Mouse (Mus musculus): ENCODE data around the gene Fabp3. TPM values are rescaled to one million over a fixed set of nuclear protein-coding genes. Genes with fewer than 3 reads are reported as not detected.

The Fabp3 gene
- total RNA-seq (2021) = 100 to 1,000 TPM; 198 to 207 TPM
- long read RNA-seq, experiment 1, transcript Fabp3-201 (4 exons, 823 nt) = major isoform, 215 of 222 reads
- long read RNA-seq, experiment 1, partial matches to known transcripts = 7 of 222 reads
- long read RNA-seq, experiment 1, other reads (novel, unspliced or antisense) = 0 of 222 reads
- long read RNA-seq, experiment 2, transcript Fabp3-201 (4 exons, 823 nt) = major isoform, 148 of 151 reads
- long read RNA-seq, experiment 2, partial matches to known transcripts = 3 of 151 reads
- long read RNA-seq, experiment 2, other reads (novel, unspliced or antisense) = 0 of 151 reads

GRCm38 (mm10) chr4:130308231-130309081 lies at the start of gene Fabp3, which contains the start of gene Gm10570:
Gene Fabp3, plus strand, starts transcription at chr4:130308595.
Gene Gm10570, minus strand, starts transcription at chr4:130308674.
- DNase-seq (ENCODE audit: low spot score in 2 of 2) = peak; percentile 78 to 79
- intact Hi-C loops (cut with DNase I) = no loop called here

- intact Hi-C loops (cut with DNase I) = no loop called here
- no peak for DNase-seq (ENCODE audit: low spot score in 2 of 2)
Observed at GRCm38 (mm10) chr4:130260406-130260805, 48.0 kb upstream of the Fabp3 start.

GRCm38 (mm10) chr4:130264131-130264530 lies 44.3 kb upstream of the Fabp3 start:
- intact Hi-C loops (cut with DNase I) = no loop called here
- no peak for DNase-seq (ENCODE audit: low spot score in 2 of 2)

GRCm38 (mm10) chr4:130264698-130265349 lies 43.6 kb upstream of the Fabp3 start:
- DNase-seq (ENCODE audit: low spot score in 2 of 2) = peak; percentile 52 to 67
- intact Hi-C loops (cut with DNase I) = no loop called here

- no peak for DNase-seq (ENCODE audit: low spot score in 2 of 2)
- intact Hi-C loops (cut with DNase I) = no loop called here
Observed at GRCm38 (mm10) chr4:130266601-130267000, 41.8 kb upstream of the Fabp3 start.

- intact Hi-C loops (cut with DNase I) = no loop called here
Observed at GRCm38 (mm10) chr4:130267069-130267468, 41.3 kb upstream of the Fabp3 start.

GRCm38 (mm10) chr4:130268736-130269135 lies 39.7 kb upstream of the Fabp3 start:
- DNase-seq (ENCODE audit: low spot score in 2 of 2) = no peak
- intact Hi-C loops (cut with DNase I) = no loop called here

More at GRCm38 (mm10) chr4:130267069-130267468, 41.3 kb upstream of the Fabp3 start:
- no peak for DNase-seq (ENCODE audit: low spot score in 2 of 2)

GRCm38 (mm10) chr4:130270089-130270488 lies 38.3 kb upstream of the Fabp3 start:
- intact Hi-C loops (cut with DNase I) = no loop called here
- DNase-seq (ENCODE audit: low spot score in 2 of 2) = peak; percentile 65 to 83

- DNase-seq (ENCODE audit: low spot score in 2 of 2) = peak in 1 of 2 experiments; percentile 39
- intact Hi-C loops (cut with DNase I) = no loop called here
Observed at GRCm38 (mm10) chr4:130270611-130271347, 37.6 kb upstream of the Fabp3 start.

GRCm38 (mm10) chr4:130273698-130274345 lies 34.6 kb upstream of the Fabp3 start:
- intact Hi-C loops (cut with DNase I) = no loop called here
- peak; percentile 33 to 49 for DNase-seq (ENCODE audit: low spot score in 2 of 2)

- intact Hi-C loops (cut with DNase I) = no loop called here
- no peak for DNase-seq (ENCODE audit: low spot score in 2 of 2)
Observed at GRCm38 (mm10) chr4:130274346-130275015, 33.9 kb upstream of the Fabp3 start.

GRCm38 (mm10) chr4:130275016-130275822 lies 33.2 kb upstream of the Fabp3 start:
- DNase-seq (ENCODE audit: low spot score in 2 of 2) = no peak
- intact Hi-C loops (cut with DNase I) = no loop called here

- no peak for DNase-seq (ENCODE audit: low spot score in 2 of 2)
- intact Hi-C loops (cut with DNase I) = no loop called here
Observed at GRCm38 (mm10) chr4:130275823-130276105, 32.6 kb upstream of the Fabp3 start.

- DNase-seq (ENCODE audit: low spot score in 2 of 2) = no peak
- intact Hi-C loops (cut with DNase I) = no loop called here
Observed at GRCm38 (mm10) chr4:130276573-130277176, 31.7 kb upstream of the Fabp3 start.

GRCm38 (mm10) chr4:130279105-130279504 lies 29.3 kb upstream of the Fabp3 start, which contains the start of gene Serinc2:
Gene Serinc2, minus strand, starts transcription at chr4:130279205.
- intact Hi-C loops (cut with DNase I) = no loop called here

GRCm38 (mm10) chr4:130282856-130283255 lies 25.5 kb upstream of the Fabp3 start:
- intact Hi-C loops (cut with DNase I) = no loop called here
- no peak for DNase-seq (ENCODE audit: low spot score in 2 of 2)

More at GRCm38 (mm10) chr4:130279105-130279504, 29.3 kb upstream of the Fabp3 start, which contains the start of gene Serinc2:
- DNase-seq (ENCODE audit: low spot score in 2 of 2) = no peak

- no peak for DNase-seq (ENCODE audit: low spot score in 2 of 2)
- intact Hi-C loops (cut with DNase I) = no loop called here
Observed at GRCm38 (mm10) chr4:130283826-130284225, 24.6 kb upstream of the Fabp3 start.
